Mouse (Mus musculus) liver, embryonic 14 days (tissue): ENCODE measurements around the gene Commd9. TPM values are rescaled to one million over a fixed set of nuclear protein-coding genes. Genes with fewer than 3 reads are reported as not detected.

ENCODE experiments used
- polyA plus RNA-seq: library from polyadenylated mRNA; depleted of rRNA; stranded (reverse); fragments of >200 nt; gene quantifications from 2 replicates; pipeline ENCODE4 v1.2.3, GENCODE M21; 2012; rRNA removed

Commd9 gene
- polyA plus RNA-seq, result 22.2 and 29.3 TPM in 2 replicates

DNA sequence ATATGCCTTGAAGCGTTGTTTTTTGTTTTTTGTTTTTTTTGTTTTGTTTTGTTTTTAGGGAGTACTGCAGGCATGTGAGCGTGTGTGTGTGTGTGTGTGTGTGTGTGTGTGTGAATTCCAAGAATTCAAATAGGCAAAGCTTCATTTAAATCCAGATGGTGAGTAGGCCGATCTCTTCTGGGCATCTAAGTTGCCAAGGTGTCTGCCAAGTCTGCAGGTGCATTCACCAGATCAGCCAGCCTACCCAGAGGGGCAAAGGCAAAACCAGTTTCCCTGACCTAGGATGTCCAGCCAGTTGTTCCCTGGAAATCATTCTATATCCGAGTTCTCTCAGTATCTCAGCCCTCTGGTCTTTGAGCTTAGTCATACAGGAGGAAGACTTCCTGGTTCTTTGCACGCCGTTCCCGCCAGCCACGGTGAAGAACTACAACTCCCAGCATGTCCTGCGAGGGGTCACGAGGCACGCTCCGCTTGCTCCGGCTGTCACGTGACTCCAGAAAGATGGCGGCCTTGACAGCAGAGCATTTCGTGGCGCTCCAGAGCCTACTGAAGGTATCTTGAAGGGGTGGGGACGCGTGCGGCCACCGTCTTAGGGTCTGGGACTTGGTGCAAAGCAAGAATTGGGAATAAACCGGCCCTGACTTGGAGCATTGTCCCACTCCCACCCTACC, at the start of gene Commd9:
Gene Commd9, plus strand, starts transcription at position 480 of the 671 bp plus-strand sequence.

DNA sequence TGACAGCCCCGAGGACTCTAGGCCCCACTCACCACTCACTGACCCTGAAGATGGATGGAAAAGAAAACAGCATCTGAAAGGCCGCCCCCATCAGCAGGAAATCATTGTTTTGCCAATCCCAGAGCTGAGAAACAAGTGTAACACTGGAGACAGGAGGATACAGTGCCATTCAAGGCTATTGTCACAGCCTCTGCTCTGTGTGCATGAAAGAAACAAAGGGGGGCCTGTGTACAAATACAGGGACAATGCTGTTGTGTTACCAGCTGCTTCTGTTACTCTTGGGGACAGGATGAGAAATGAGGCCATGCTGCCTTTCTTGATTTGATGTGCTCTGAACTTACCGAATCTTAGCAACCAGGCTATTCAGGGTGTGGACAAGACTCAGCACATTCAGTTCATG, 3.0 kb upstream of the Commd9 start, which contains the start of gene Prr5l:
Gene Prr5l, minus strand, starts transcription at position 30 of the 400 bp plus-strand sequence.

Other genes starting within 250 kb of the Commd9 start
- gene Rag1, start 236.7 kb upstream of the Commd9 start, polyA plus RNA-seq, result 0.18 and 0.31 TPM in 2 replicates
- 7.0 and 7.6 TPM in 2 replicates for gene B230118H07Rik, start 236.7 kb upstream of the Commd9 start, polyA plus RNA-seq
- 3.1 and 3.6 TPM in 2 replicates for gene Traf6, start 207.8 kb upstream of the Commd9 start, polyA plus RNA-seq
- 1.2 and 1.6 TPM in 2 replicates for gene Prr5l, start 3.2 kb upstream of the Commd9 start, polyA plus RNA-seq